Mouse (Mus musculus) kidney, adult 2 months (tissue): ENCODE data around the gene Dnase1l3.

Source experiments
- CTCF ChIP-seq: fragments of 200-500 bp; conservative IDR thresholded peaks from 2 replicates; pipeline ENCODE4 v1.5.1; 2011; ENCODE audit warnings: low read depth, mild to moderate bottlenecking, control low read depth, low read length, moderate library complexity, mixed read lengths; ENCODE audit not compliant: insufficient read depth, insufficient read length
- POLR2A ChIP-seq: fragments of 200-500 bp; IDR thresholded peaks from one replicate; pipeline ENCODE4 v1.6.1; 2011; ENCODE audit warnings: low read depth, low read length, control low read depth

DNA sequence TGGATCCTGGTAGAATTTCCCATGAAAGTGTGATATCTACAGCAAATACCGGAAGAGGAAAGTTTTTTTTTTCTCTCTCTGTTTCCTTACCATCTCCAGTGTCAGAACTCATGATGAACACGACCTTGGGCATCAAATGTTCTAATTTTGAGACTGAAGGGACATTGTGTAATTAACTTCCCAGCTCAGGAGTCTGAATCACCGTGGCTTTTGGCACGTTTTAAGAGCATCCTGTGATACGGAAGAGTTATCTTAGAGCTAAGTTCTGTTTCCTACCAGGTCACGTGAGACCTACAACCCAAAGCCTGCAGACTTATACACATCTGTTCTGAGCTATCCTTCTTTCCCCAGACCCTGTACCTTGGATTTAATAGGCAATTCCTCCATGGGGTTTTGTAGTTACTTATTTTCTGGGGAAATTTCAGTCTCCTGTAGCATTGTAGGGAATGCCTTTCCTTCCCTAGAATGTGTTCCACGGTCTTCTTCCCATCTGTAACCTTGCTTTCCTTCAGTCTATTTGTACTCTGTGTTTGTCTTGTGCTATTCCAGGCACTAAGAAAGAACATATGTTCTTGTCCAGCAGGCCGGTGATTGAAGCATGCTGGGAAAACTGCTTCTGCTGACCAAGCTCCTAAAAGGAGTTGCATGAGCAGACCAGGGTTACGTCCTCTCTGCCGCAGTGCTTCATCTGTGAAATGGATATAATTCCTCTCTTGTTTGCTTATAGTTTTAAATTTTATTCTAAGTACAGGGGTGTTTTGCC lies 32.6 kb upstream of the Dnase1l3 start:
- no peak for TF ChIP-seq CTCF
- TF ChIP-seq POLR2A, result no peak
